Mouse (Mus musculus) brain, embryonic 14.5 days (tissue): ENCODE data around the gene Vmn2r81.

ENCODE experiments used
- CTCF ChIP-seq: fragments of 200-500 bp; IDR thresholded peaks from 2 replicates; pipeline ENCODE4 v1.5.1; 2012; ENCODE audit warnings: inconsistent platforms, mild to moderate bottlenecking, moderate library complexity, borderline replicate concordance; ENCODE audit not compliant: insufficient read depth, insufficient read length; ENCODE audit errors: extremely low read depth
- POLR2A ChIP-seq: fragments of 200-500 bp; IDR thresholded peaks from 2 replicates; pipeline ENCODE4 v1.6.1; 2012; ENCODE audit warnings: mild to moderate bottlenecking, inconsistent platforms, borderline replicate concordance; ENCODE audit not compliant: poor library complexity, insufficient read depth, insufficient read length, severe bottlenecking; ENCODE audit errors: extremely low read depth

DNA sequence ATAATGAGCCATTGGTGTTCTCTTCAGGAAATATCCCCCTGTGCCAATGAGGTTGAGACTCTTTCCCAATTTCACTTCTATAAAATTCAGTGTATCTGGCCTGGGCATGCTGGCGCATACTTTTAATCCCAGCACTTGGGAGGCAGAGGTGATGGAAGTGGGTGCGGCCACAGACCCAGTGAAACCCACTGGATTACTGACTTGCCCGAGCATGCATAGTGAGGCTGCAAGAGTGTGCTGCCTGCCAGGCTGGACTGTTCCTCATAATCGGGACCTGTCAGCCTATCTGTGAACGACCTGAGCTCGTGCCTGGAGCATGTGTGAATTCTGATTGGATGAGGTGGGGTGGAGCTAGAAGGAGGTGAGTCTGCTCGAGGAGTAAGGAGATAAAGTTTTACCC, 25.3 kb upstream of the Vmn2r81 start:
- TF ChIP-seq POLR2A, result no peak
- no peak for TF ChIP-seq CTCF
